Mouse (Mus musculus) embryo, embryonic 9.5 days (tissue): ENCODE results near the gene Cd2ap.
"Not testable (repeated sequence)": the region's sequence is repeated elsewhere in the genome, so short reads cannot be mapped to it uniquely, and the experiment has no call there.

Experiments used
- DNase-seq: peaks from one replicate; pipeline ENCODE4 v3.0.0-alpha.2; 2017; ENCODE audit errors: extremely low spot score

The Cd2ap gene

DNA sequence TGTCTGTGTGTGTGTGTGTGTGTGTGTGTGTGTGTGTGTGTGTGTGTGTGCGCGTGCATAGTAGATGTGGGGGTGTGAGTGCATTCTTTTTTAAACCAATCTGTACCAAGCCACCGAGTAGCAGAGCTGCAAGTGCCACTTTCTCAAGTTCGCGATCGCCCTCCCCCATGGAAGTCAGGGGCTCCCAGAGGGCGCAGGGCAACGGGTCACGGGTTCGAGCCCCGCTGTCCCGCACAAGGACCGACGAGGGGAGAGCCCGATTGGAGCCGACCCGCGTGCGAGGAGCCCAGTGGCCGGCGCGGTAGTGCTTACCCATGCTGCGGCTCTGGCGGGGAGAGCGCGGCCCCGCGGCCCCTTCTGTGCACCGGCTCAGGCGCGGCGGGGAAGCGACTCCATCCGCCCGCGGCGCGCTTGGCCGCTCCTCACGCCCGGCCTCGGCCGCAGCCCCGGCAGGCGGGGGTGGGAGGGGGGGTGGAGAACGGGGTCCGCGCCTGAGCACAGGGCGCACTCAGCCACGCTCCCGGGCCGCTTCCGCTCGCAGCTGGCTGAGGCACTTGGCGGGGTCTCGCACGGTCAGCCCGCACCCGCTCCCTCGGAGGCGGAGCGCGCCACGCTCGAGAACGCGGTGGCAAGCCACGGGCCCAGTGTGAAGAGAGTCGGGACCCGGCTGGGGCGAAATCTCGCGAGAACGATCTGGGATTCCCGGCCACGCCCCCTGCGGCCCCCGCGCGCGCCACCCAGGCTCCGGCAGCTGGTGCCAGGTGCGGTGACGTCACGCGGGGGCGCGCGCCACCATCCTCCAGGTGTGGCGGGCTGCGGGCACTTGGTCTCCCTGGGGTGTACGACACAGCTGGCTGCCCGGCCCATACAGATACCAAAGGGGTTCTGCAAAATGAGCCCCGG lies at the start of gene Cd2ap:
TSS of gene Cd2ap (minus strand) at position 665 of the 903 bp plus-strand sequence.
- DNase-seq = peak; percentile 95

DNA sequence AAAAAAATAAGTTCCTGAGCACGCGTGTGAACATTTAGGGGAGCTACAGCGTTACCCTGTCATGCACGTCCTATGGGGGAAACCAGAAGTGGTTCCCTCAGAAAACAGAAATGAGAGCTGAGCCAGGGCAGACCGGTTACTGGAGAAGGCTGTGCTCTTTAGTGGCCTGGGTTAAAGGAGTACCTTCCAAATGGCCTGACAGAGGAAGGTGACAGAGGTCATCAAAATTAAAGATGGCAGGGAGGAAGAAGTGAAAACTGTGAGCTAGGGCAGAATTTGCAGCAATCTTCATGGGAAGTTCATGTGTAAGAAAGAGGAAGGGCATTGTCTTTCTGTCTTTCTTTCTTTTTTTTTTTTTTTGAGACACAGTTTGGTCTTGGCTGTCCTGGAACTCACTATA lies 48.3 kb upstream of the Cd2ap start:
- DNase-seq = no peak

DNA sequence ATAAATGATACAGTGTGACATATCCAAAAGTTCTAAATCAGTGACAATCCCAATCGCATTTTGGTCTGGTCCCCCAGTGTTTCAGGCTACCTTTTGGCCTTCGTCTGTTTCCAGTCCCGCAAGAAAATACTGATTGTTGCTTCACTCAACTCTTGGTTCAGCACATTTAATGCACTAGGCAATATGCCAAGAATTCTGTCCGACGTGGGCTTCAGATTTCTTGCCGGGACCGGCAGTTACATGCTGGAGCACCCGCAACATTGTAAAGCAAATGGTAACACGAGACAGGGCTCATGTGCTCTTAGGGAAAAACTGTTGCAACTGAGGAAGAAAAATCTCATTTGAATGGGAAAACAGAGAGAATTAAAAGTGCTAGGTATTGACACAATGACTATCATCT lies 42.3 kb upstream of the Cd2ap start:
- DNase-seq = no peak

GRCm38 (mm10) chr17:42914726-42915125 lies 38.3 kb upstream of the Cd2ap start:
- DNase-seq = no peak

DNA sequence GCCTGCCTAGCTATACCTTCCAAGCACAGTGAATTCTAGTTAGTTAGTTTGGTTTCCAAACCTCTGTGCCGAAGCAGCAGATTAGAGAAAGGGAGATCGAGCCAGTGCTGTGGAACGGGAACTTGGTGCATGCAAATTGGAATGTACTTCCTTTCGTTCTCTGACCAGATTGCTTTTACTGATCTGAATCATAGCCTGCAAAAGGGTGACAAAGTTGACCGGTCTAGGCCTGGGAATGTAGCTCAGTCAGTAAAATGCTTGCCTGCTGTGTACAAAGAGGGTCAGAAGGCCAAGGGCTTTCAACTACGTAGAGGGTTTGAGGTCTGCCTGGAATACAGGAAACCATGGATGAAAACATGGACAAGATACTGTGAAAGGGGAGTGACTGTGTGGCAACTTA lies 35.7 kb upstream of the Cd2ap start:
- DNase-seq = no peak

GRCm38 (mm10) chr17:42910476-42910875 lies 34.0 kb upstream of the Cd2ap start:
- no peak for DNase-seq

DNA sequence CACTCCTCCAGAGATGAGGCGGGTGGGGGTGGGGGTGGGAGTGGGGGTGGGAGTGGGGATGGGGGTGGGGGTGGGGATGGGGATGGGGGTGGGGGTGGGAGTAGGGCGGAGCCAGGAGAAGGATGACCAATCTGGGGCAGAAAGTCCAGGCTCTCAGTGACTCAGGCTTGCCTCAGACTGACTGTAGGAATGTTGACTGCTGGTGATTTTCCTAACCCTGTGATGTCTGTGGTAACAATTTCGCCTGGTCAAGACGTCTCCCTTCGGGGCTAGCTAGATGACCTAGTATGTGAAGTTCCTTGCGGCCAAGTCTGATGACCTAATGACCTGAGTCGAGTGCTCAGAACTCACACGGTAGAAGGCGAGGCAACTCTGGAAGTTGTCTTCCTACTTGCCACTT lies 32.9 kb upstream of the Cd2ap start:
- DNase-seq = peak; percentile 13

DNA sequence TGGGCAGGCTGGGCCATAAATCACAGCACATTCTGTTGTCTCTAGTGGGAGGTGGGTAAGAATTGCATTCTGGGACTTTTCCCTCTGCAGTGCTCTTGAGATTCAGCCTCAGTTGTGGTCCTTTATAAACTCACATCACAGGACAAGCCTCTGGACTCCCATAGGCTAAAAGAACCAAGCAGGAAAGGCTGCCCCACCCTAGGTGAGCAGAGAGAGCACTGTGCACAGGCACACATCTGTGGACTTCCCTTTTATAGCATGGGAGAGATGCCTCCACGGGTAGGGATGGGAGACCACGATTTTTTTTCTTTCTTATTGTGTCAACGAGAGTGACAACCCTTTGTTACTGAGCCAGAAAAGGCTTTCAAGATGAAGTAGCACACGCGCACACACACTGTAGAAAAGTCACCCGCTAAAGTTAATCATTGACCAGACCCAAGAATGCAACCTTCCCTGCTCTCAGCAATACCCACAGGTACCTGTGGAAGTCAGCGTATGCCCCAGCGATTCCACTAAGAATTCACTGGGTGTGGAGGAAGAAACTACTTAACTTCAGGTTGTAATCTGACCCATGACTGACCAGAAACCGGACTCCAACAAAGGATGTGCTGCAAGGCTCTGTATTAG lies 32.4 kb upstream of the Cd2ap start:
- no peak for DNase-seq

DNA sequence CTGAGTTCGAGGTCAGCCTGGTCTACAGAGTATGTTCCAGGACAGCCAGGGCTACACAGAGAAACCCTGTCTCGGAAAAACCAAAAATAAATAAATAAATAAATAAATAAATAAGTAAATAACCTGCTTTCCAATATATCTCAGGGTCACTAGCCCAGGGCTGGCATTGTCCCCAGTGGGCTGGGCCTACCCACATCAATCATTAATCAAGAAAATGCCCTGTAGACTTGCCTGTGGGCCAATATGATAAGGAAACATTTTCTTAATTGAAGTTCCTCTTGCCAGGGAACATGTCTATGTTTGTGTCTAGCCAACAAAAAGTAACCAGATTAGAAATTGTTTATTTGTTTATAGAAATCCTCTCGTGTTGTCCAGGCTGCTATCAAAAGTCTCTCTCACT lies 31.7 kb upstream of the Cd2ap start:
- DNase-seq = no peak

DNA sequence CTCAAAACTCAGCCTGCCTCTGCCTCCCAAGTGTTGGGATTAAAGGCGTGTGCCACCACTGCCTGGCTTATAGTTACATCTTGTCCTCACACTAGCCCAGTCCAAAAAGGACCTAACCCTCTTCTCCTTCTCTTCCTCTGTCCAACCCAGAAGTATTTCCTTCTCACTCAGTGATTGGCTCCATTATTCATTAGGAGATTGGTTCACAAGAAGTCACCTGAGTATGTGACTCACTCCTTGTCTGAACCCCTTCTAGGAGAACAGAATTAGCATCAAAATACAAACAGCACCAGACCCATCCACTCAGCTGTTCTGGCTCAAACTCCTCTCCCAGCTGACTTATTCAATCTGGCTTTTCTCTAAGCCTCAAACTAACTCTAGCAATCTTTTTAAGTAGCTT lies 30.0 kb upstream of the Cd2ap start:
- not testable (repeated sequence) for DNase-seq

GRCm38 (mm10) chr17:42905919-42906318 lies 29.5 kb upstream of the Cd2ap start:
- DNase-seq = no peak

GRCm38 (mm10) chr17:42900795-42901194 lies 24.3 kb upstream of the Cd2ap start:
- DNase-seq = no peak

DNA sequence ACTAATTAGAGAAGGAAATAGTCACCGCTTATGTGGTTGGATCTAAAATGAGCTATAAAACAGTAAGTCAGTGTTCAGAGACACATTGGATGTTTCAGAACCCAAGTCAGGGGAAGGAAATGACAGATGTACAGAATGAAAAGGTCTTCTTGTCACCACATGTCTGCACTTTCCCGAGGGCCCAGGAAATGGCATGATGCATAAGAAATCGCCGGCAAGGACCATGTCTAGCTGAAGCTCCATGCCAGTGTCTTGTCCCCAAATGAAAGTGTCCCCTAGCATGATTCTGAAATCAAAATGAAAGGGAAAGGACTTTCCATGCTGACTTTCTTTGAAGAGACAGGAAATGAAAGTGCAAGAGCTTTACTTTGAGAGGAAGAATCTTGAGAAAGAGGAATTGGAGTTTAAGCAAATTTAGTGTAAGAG lies 10.8 kb upstream of the Cd2ap start:
- no peak for DNase-seq

GRCm38 (mm10) chr17:42885091-42885501 lies 8.6 kb upstream of the Cd2ap start:
- no peak for DNase-seq

- no peak for DNase-seq
These were observed 7.9 kb upstream of the Cd2ap start for GRCm38 (mm10) chr17:42884382-42884781.

GRCm38 (mm10) chr17:42883769-42884168 lies 7.3 kb upstream of the Cd2ap start:
- no peak for DNase-seq

GRCm38 (mm10) chr17:42883315-42883714 lies 6.8 kb upstream of the Cd2ap start:
- DNase-seq = no peak

- no peak for DNase-seq
These were observed 6.4 kb upstream of the Cd2ap start for GRCm38 (mm10) chr17:42882873-42883272.

- DNase-seq = no peak
These were observed 500 bp upstream of the Cd2ap start for GRCm38 (mm10) chr17:42876904-42877425.

DNA sequence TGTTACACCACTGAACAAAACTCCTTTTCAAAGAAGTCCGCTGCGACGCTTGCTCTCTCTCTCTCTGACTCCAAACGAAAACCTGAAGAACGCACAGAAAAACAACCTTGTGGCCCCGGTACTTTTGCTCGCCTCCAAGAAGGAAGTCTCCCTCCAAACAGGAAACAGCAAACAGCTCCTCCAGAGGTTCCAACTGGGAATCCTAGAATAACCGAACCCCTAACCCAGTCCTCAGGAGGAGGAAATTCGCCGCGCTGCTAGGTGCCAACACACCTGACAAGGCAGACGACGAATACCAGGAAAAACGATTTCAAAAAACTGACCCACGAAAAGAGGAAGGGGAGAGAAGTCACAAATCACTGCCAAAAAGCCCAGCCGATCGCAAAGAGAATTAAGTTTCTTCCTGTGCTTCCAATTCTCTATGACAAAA lies 879 bp downstream of the Cd2ap start:
- peak; percentile 63 for DNase-seq

DNA sequence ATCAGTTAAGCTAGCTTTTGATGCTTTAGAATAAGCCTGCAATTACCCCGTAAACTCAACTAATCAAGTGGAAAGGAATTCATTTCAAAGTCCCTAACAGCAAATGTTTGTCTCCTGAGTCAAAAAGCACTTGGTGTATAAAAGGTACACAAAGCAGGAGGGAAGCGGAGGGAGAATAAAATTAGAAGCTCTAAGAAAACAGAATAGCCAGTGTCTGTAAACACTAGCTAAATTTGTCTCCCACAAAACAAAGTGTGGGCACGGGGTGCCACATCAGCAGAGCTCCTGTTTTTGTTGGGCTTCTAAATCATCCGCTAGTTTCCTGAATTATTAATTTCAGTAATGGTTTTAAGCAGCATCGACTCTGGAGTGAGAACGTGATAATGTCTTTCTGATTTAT lies 1.4 kb downstream of the Cd2ap start:
- no peak for DNase-seq

DNA sequence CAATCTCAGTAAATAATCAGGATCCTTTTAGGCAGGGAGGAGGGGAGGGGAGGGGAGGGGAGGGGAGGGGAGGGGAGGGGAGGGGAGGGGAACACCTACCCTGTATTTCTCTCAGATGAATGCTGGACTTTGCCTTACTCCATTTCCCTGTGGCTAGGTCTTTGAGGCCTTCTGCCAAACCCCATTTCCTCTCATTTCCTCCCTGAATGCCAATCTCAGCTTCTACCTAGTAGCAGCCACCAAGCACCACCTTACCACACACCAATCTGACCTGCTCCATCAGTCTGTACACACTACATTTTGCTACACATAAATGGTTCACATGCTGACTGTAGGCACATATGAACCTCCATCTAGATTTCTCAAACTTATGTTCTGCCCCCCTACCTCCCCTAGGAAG lies 6.0 kb downstream of the Cd2ap start:
- DNase-seq = no peak

DNA sequence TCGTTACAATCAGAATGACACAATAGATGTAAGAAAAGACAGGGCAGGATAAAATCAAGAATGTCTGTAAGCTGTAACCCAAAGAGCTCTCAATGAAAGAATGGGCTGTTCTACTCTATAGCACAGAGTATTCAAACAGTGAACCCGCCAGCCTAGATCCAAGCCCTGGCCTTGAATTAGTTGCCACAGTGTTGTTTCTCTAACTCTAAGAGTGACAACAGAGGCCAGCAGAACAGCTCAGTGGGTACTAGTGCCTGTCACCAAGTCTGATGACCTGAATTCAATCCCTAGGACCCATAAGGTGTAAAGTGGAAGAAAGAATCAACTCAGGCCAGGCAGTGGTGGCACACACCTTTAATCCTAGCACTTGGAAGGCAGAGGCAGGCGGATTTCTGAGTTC lies 13.3 kb downstream of the Cd2ap start:
- no peak for DNase-seq
